In genomic region chrX:158971726-158972125, GRCm38 (mm10) we compare ENCODE assay signal across 8 mouse cellular contexts.
DNase-seq lines count a peak whose midpoint lies in the region; ATAC-seq and TF ChIP-seq lines count a peak whose summit lies in the region.
"Had no signal": no experiment of that assay in that cellular context is flagged by ENCODE, and none has a peak within 500 bp of the region (broad histone marks: within the 10 kb centered on the region; RNA-seq: fewer than 3 reads in every experiment).

No protein-coding gene starts in this region.

- DNase-seq in kidney, postnatal 0 days (ENCODE audit: low spot score) = peak; percentile 7
- peak; percentile 5 for DNase-seq in NIH3T3 (ENCODE audit: low read depth)
- peak; percentile 12 for DNase-seq in cerebellum, adult 9-11 months
- peak; percentile 9 to 29 for DNase-seq in lung, adult 18-20 months
- DNase-seq in forebrain, embryonic 14.5 days (ENCODE audit: low spot score) = no peak

- no peak for ATAC-seq in kidney, postnatal 0 days (replicated peaks; ENCODE audit: low FRiP score, low read depth)
- no peak for ATAC-seq in kidney, embryonic 16.5 days (ENCODE audit: low FRiP score, low TSS enrichment)
- ATAC-seq in erythroid progenitor cell, adult 5-6 weeks (replicated peaks; ENCODE audit: low FRiP score, poor library complexity, severe bottlenecking) = no peak
- no peak for ATAC-seq in forebrain, embryonic 14.5 days

- no peaks in the 10 kb centered on the region for H3K27me3 ChIP-seq in kidney, postnatal 0 days (ENCODE audit: insufficient read depth, low read length)
- 0 out of 2 replicates have a peak, but pooled peaks cover 2% of the 10 kb centered on the region for H3K27me3 ChIP-seq in kidney, embryonic 16.5 days (ENCODE audit: insufficient read depth, low read length)
- H3K27me3 ChIP-seq in forebrain, embryonic 14.5 days (replicated peaks; ENCODE audit: control insufficient read depth, insufficient read depth, low read length) = no peaks in the 10 kb centered on the region
- H3K27me3 ChIP-seq: hindbrain, embryonic 15.5 days had no signal

- no peaks in the 10 kb centered on the region for H3K4me1 ChIP-seq in kidney, postnatal 0 days (replicated peaks; ENCODE audit: insufficient read depth, low read length)
- H3K4me1 ChIP-seq in kidney, embryonic 16.5 days (ENCODE audit: insufficient read depth, low read length) = no peaks in the 10 kb centered on the region
- no peaks in the 10 kb centered on the region for H3K4me1 ChIP-seq in forebrain, embryonic 14.5 days (ENCODE audit: control insufficient read depth, insufficient read depth, low read length)
- H3K4me1 ChIP-seq: hindbrain, embryonic 15.5 days had no signal

- H3K4me2 ChIP-seq in kidney, postnatal 0 days (ENCODE audit: low read length) = no peak overlapping the region
- H3K4me2 ChIP-seq in kidney, embryonic 16.5 days (replicated peaks; ENCODE audit: low read depth, low read length) = no peak overlapping the region
- H3K4me2 ChIP-seq in forebrain, embryonic 14.5 days (ENCODE audit: low read length) = no peak overlapping the region
- H3K4me2 ChIP-seq: hindbrain, embryonic 15.5 days had no signal

- H3K36me3 ChIP-seq in kidney, postnatal 0 days (ENCODE audit: insufficient read depth, low read length) = no peaks in the 10 kb centered on the region
- no peaks in the 10 kb centered on the region for H3K36me3 ChIP-seq in kidney, embryonic 16.5 days (ENCODE audit: insufficient read depth, low read length)
- no peaks in the 10 kb centered on the region for H3K36me3 ChIP-seq in forebrain, embryonic 14.5 days (ENCODE audit: control insufficient read depth, insufficient read depth, low read length)
- H3K36me3 ChIP-seq: hindbrain, embryonic 15.5 days had no signal

- H3K9me3 ChIP-seq in kidney, postnatal 0 days (replicated peaks; ENCODE audit: low read length) = no peaks in the 10 kb centered on the region
- H3K9me3 ChIP-seq in kidney, embryonic 16.5 days (ENCODE audit: low read length) = no peaks in the 10 kb centered on the region
- H3K9me3 ChIP-seq in forebrain, embryonic 14.5 days (replicated peaks; ENCODE audit: control insufficient read depth, low read length) = no peaks in the 10 kb centered on the region
- H3K9me3 ChIP-seq: hindbrain, embryonic 15.5 days had no signal

- no peak overlapping the region for H3K27ac ChIP-seq in kidney, postnatal 0 days
- no peak overlapping the region for H3K27ac ChIP-seq in kidney, embryonic 16.5 days (ENCODE audit: low read length)
- H3K27ac ChIP-seq in forebrain, embryonic 14.5 days (ENCODE audit: low read depth, low read length) = no peak overlapping the region
- H3K27ac ChIP-seq: hindbrain, embryonic 15.5 days had no signal

- peak; percentile 59 for TF ChIP-seq CTCF in kidney, postnatal 0 days (IDR thresholded peaks at IDR 0.05; ENCODE audit: low read depth)

- WGBS in kidney, postnatal 0 days = 61% methylated on average over 5 of the region's 5 CpGs
- 68% methylated on average over 5 of the region's 5 CpGs for WGBS in kidney, embryonic 16.5 days
- 66% methylated on average over 5 of the region's 5 CpGs for WGBS in forebrain, embryonic 14.5 days

- H3K9ac ChIP-seq in kidney, postnatal 0 days (ENCODE audit: low read depth, low read length) = no peak overlapping the region
- H3K9ac ChIP-seq in kidney, embryonic 16.5 days (replicated peaks; ENCODE audit: low read length) = no peak overlapping the region
- no peak overlapping the region for H3K9ac ChIP-seq in forebrain, embryonic 14.5 days (ENCODE audit: low read length)
- H3K9ac ChIP-seq: hindbrain, embryonic 15.5 days had no signal

- H3K4me3 ChIP-seq in kidney, postnatal 0 days (replicated peaks; ENCODE audit: low read depth, low read length) = no peak overlapping the region
- H3K4me3 ChIP-seq in kidney, embryonic 16.5 days (ENCODE audit: low read length) = no peak overlapping the region
- H3K4me3 ChIP-seq in forebrain, embryonic 14.5 days (ENCODE audit: low read depth, low read length) = no peak overlapping the region
- H3K4me3 ChIP-seq: hindbrain, embryonic 15.5 days had no signal
